In the genomic region with DNA sequence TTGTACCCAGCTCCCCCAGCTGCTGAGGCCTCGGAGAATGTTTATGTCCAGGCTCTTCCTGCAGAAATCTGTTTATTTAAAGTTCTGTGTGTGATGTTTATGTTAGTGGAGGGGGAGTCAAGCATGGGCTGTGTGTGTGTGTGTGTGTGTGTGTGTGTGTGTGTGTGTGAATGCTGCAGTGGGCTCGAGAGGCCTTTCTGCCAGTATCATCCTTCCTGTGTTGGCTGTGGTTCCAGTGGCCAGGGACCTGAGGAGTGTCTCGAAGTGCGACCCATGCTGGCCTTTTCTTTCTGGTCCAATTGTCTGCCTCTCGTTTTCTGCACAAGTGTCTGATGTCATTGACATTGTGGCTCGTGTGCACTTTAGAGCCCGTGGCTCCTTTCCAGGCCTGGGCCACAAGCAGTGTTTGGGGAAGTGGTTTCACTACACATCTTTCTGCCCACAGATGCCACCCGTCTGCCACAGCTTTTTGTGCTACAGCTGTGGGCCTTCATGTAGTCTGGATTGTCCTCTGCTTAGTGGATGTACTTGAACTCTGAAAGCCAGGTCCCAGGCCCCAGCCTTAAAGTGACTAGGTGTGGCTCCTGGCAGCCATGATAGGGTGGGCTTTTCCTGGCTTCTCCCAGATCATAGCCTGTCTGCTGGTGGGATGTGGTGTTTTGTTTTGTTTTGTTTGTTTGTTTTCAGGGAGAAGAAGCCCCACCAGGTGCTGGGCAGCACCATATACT, we compare ENCODE assay signal across 10 mouse cellular contexts. TPM values are rescaled to one million over a fixed set of nuclear protein-coding genes. Genes with fewer than 3 reads are reported as not detected.
A peak's percentile ranks its signal among the peaks of the same experiment; 100 is the strongest.
DNase-seq lines count a peak whose midpoint lies in the region; ATAC-seq and TF ChIP-seq lines count a peak whose summit lies in the region.
"Had no signal": no experiment of that assay in that cellular context is flagged by ENCODE, and none has a peak within 500 bp of the region (broad histone marks: within the 10 kb centered on the region; RNA-seq: fewer than 3 reads in every experiment).

No protein-coding gene starts in this region.

- no peaks in the 10 kb centered on the region for H3K9me3 ChIP-seq in MEL (replicated peaks; ENCODE audit: insufficient read depth, low read length)

- H3K79me2 ChIP-seq in MEL (ENCODE audit: control insufficient read depth, insufficient read depth, low read length, poor library complexity): no peaks in the 10 kb centered on the region

- H3K27me3 ChIP-seq in kidney, adult 2 months (replicated peaks; ENCODE audit: control insufficient read depth, insufficient read depth, low read length): no peaks in the 10 kb centered on the region
- H3K27me3 ChIP-seq in MEL (ENCODE audit: control insufficient read depth in 1 of 2, insufficient read depth in 2 of 2, low read length in 2 of 2): no peaks in the 10 kb centered on the region

- H3K36me3 ChIP-seq in kidney, adult 2 months (ENCODE audit: control insufficient read depth, insufficient read depth, low read length): no peaks in the 10 kb centered on the region
- H3K36me3 ChIP-seq in MEL (ENCODE audit: control insufficient read depth in 1 of 2, insufficient read depth in 2 of 2, low read length in 2 of 2): no peaks in the 10 kb centered on the region
- H3K36me3 ChIP-seq: G1E had no signal

- no peak overlapping the region for H3K9ac ChIP-seq in MEL (ENCODE audit: control insufficient read depth, low read depth, low read length, poor library complexity, severe bottlenecking)

- no peak overlapping the region for H3K4me3 ChIP-seq in kidney, adult 2 months (ENCODE audit: insufficient read depth, low read depth, low read length)
- H3K4me3 ChIP-seq in MEL (ENCODE audit: control insufficient read depth in 1 of 2, insufficient read depth in 1 of 2, low read depth in 2 of 2, low read length in 2 of 2): no peak overlapping the region

- TF ChIP-seq EP300 in MEL (IDR thresholded peaks at IDR 0.05; ENCODE audit: low read depth in 1 of 2, low read length in 2 of 2): 0 out of 4 replicates have a peak, but pooled peaks of 1 of the 2 experiments have one; percentile 30

- ATAC-seq in hematopoietic stem cell, adult 5-6 weeks (replicated peaks in 1 of 2; ENCODE audit: insufficient read depth in 1 of 2, low FRiP score in 2 of 2, low TSS enrichment in 1 of 2, low read depth in 1 of 2, poor library complexity in 2 of 2, severe bottlenecking in 2 of 2): peak; percentile 86 to 92
- peak; percentile 64 for ATAC-seq in monocyte, adult 5-6 weeks (replicated peaks; ENCODE audit: insufficient number of reproducible peaks, low FRiP score, low TSS enrichment, poor library complexity, severe bottlenecking)

- WGBS in kidney, adult 2 months: 26% methylated on average over 8 of the region's 8 CpGs

- TF ChIP-seq POLR2A in kidney, adult 2 months (IDR thresholded peaks at IDR 0.05; ENCODE audit: low read depth, low read length): no peak
- no peak for TF ChIP-seq POLR2A in MEL (IDR thresholded peaks at IDR 0.05; ENCODE audit: control insufficient read depth in 1 of 2, insufficient read depth in 1 of 2, low read depth in 1 of 2, low read length in 2 of 2, poor library complexity in 1 of 2)

- peak; percentile 39 for DNase-seq in kidney, adult 2 months
- DNase-seq in kidney, adult 11 months: no peak
- DNase-seq in MEL (ENCODE audit: low read depth, low spot score): peak; percentile 63
- DNase-seq in right cerebral cortex, postnatal 4 days: no peak
- no peak for DNase-seq in cerebellum, adult 11 months
- DNase-seq in adrenal gland, adult 2 months: no peak
- DNase-seq: cerebellum, adult 9-10 months had no signal

- H3K27ac ChIP-seq in kidney, adult 2 months (ENCODE audit: insufficient read depth, low read depth, low read length): no peak overlapping the region
- H3K27ac ChIP-seq in MEL (ENCODE audit: control insufficient read depth, low read depth, low read length): no peak overlapping the region

- no peak for TF ChIP-seq CTCF in kidney, adult 2 months (conservative IDR thresholded peaks at IDR 0.05; ENCODE audit: insufficient read depth, insufficient read length, low read depth, low read length)
- no peak for TF ChIP-seq CTCF in MEL (IDR thresholded peaks at IDR 0.05 in 2 of 3, conservative IDR thresholded peaks at IDR 0.05 in 1 of 3; ENCODE audit: control insufficient read depth in 1 of 3, insufficient read depth in 1 of 3, low read depth in 2 of 3, low read length in 3 of 3, poor library complexity in 1 of 3, severe bottlenecking in 1 of 3)

- no peak for TF ChIP-seq RAD21 in MEL (IDR thresholded peaks at IDR 0.05; ENCODE audit: low read depth, low read length)

- peaks cover 23% of the 10 kb centered on the region for H3K4me1 ChIP-seq in kidney, adult 2 months (ENCODE audit: control insufficient read depth, insufficient read depth, low read length)
- H3K4me1 ChIP-seq in MEL (ENCODE audit: control insufficient read depth in 1 of 2, insufficient read depth in 2 of 2, low read length in 2 of 2): peaks cover 0 to 4% of the 10 kb centered on the region in 2 experiments; a peak in 3 of 4 replicates

TF ChIP-seq in MEL, 35 proteins besides CTCF, POLR2A, EP300 and RAD21:
- TF ChIP-seq TAL1 (IDR thresholded peaks at IDR 0.05; ENCODE audit: low read length) (no peak), ELF1 (IDR thresholded peaks at IDR 0.05; ENCODE audit: low read depth, low read length) (no peak), SIN3A (IDR thresholded peaks at IDR 0.05; ENCODE audit: low read length) (0 out of 2 replicates have a peak, but pooled peaks have one; percentile 21), MXI1 (IDR thresholded peaks at IDR 0.05; ENCODE audit: low read depth, low read length) (peak; percentile 56; the same call in 1 of the 2 replicates), ETS1 (IDR thresholded peaks at IDR 0.05; ENCODE audit: low read depth, low read length) (peak; percentile 59), MAX (IDR thresholded peaks at IDR 0.05; ENCODE audit: low read length) (no peak), TCF12 (IDR thresholded peaks at IDR 0.05; ENCODE audit: low read depth, low read length) (0 out of 2 replicates have a peak, but pooled peaks have one; percentile 14), E2F4 (IDR thresholded peaks at IDR 0.05; ENCODE audit: borderline replicate concordance, low read depth, low read length) (no peak)

RNA-seq across cellular contexts. Expression of a gene that starts 23.5 kb away (rescaled TPM):
- polyA plus RNA-seq in kidney, adult 2 months (2012; rRNA removed): 25.1 and 27.5 TPM in 2 replicates
- 4.8 and 5.7 TPM in 2 replicates for total RNA-seq in MEL (2012; rRNA removed)
- polyA plus RNA-seq in MEL (2012; ENCODE audit: insufficient read depth in 1 of 2, insufficient read length in 2 of 2, low read depth in 1 of 2, low replicate concordance in 2 of 2, missing spikeins in 1 of 2): 10 to 100 TPM in 1 of 2 experiments, not detected in 1; 14.4 TPM
- 5.6 and 16.6 TPM in 2 replicates for total RNA-seq in hematopoietic stem cell, adult 5-6 weeks (2017)
- total RNA-seq in monocyte, adult 5-6 weeks (2017): 9.5 to 39.9 TPM (median 10.0 TPM) in 3 replicates
- 100 to 1,000 TPM in 1 of 2 experiments, 10 to 100 TPM in 1; 89.7 to 103 TPM for total RNA-seq in adrenal gland, adult 2 months (2021)
- polyA plus RNA-seq in adrenal gland, adult 2 months (2012; rRNA removed): 41.5 and 46.2 TPM in 2 replicates

Comparison
In these comparisons a context has a peak if more than half of its experiments do, and no peak if none do; other contexts are left out.
1. DNase-seq: peak in kidney, adult 2 months (single experiment) and MEL (single experiment); none in kidney, adult 11 months (single experiment), right cerebral cortex, postnatal 4 days (single experiment), cerebellum, adult 11 months (single experiment) and adrenal gland, adult 2 months (single experiment).